Mouse (Mus musculus) liver, adult 2 months (tissue): ENCODE data around the gene Fancl.

ENCODE experiments used
- CTCF ChIP-seq: fragments of 200-500 bp; IDR thresholded peaks from 2 replicates; pipeline ENCODE4 v1.5.1; 2011; ENCODE audit warnings: low read depth, low read length, control low read depth
- POLR2A ChIP-seq: fragments of 200-500 bp; IDR thresholded peaks from 2 replicates; pipeline ENCODE4 v1.6.1; 2011; ENCODE audit warnings: low read length, control low read depth; ENCODE audit not compliant: insufficient read depth; ENCODE audit errors: extremely low read depth

DNA sequence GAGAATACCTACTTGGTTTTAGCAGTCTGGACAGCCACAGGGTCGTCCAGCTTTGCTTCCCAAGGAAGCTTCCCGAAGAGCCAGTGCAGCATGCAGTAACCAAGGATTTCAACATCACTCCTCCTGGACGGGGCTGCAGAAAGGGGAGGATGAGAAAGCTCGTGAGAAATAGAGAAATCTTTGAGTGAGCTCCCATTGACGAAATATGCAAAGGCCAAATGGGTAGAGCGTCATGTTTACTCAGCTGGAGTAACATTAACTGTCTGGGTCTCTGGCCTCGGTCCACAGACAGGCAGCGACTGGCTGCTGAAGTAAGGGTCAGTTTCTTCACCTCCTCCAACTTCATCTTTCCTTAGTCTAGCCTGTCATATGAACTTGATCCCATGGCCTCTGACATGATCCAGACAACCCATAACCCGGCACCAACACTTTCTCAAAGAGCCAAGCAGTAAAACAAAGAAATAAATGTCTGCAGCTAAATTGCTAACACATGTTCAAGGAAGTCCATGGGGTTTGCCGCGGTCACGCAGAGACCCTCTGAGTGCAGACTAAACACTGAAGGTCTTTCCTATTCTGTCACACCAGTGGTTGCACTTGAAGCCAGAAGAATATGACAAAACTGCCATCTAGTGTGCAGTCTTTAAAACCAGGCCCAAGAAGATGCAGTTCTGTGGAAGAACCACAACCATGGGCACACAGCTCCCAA is 104.0 kb downstream of the Fancl start:
- TF ChIP-seq POLR2A (no peak), CTCF (no peak)
